Mouse (Mus musculus) layer of hippocampus, postnatal 36 days (tissue): ENCODE data around the gene Drosha. TPM values are rescaled to one million over a fixed set of nuclear protein-coding genes. Genes with fewer than 3 reads are reported as not detected.
"Not testable (repeated sequence)": the region's sequence is repeated elsewhere in the genome, so short reads cannot be mapped to it uniquely, and the experiment has no call there.

ENCODE experiments used
- DNase-seq, 2 experiments: peaks; one replicate each; pipeline ENCODE4 v3.0.0; 2022
- total RNA-seq, 2 experiments: library from RNA; stranded (reverse); gene quantifications; 2 replicates each; pipeline ENCODE4 v1.2.3; 2021

Drosha gene
- 10 to 100 TPM; 84.6 to 85.6 TPM for total RNA-seq

- DNase-seq = peak; percentile 97 to 98
These were observed at the start of gene Drosha, which contains the start of gene 6030458C11Rik for GRCm38 (mm10) chr15:12824197-12824952. TSS of gene Drosha (plus strand) at chr15:12824815. TSS of gene 6030458C11Rik (minus strand) at chr15:12824649.

GRCm38 (mm10) chr15:12781296-12781695 is 43.3 kb upstream of the Drosha start:
- no peak for DNase-seq

GRCm38 (mm10) chr15:12781729-12782326 is 42.8 kb upstream of the Drosha start:
- no peak for DNase-seq

- no peak for DNase-seq
These were observed 36.1 kb upstream of the Drosha start for GRCm38 (mm10) chr15:12788536-12788935.

- DNase-seq = no peak
These were observed 35.2 kb upstream of the Drosha start for GRCm38 (mm10) chr15:12789406-12789867.

- DNase-seq = no peak
These were observed 30.3 kb upstream of the Drosha start for GRCm38 (mm10) chr15:12794311-12794710.

GRCm38 (mm10) chr15:12795457-12795894 is 29.1 kb upstream of the Drosha start:
- DNase-seq = peak in 1 of 2 experiments; percentile 26

- no peak for DNase-seq
These were observed 28.6 kb upstream of the Drosha start for GRCm38 (mm10) chr15:12795909-12796470.

GRCm38 (mm10) chr15:12798043-12798442 is 26.6 kb upstream of the Drosha start:
- no peak for DNase-seq

GRCm38 (mm10) chr15:12800405-12801141 is 24.0 kb upstream of the Drosha start:
- no peak for DNase-seq

GRCm38 (mm10) chr15:12801142-12801506 is 23.5 kb upstream of the Drosha start:
- DNase-seq = not testable (repeated sequence)

GRCm38 (mm10) chr15:12805071-12805470 is 19.5 kb upstream of the Drosha start:
- no peak for DNase-seq

- no peak for DNase-seq
These were observed 17.5 kb upstream of the Drosha start for GRCm38 (mm10) chr15:12807088-12807487.

GRCm38 (mm10) chr15:12809305-12809704 is 15.3 kb upstream of the Drosha start:
- no peak for DNase-seq

- no peak for DNase-seq
These were observed 12.0 kb upstream of the Drosha start for GRCm38 (mm10) chr15:12812646-12813045.

GRCm38 (mm10) chr15:12817592-12817991 is 7.0 kb upstream of the Drosha start:
- DNase-seq = no peak

GRCm38 (mm10) chr15:12822416-12823395 is 1.9 kb upstream of the Drosha start:
- no peak for DNase-seq

- DNase-seq = no peak
These were observed 1.0 kb upstream of the Drosha start for GRCm38 (mm10) chr15:12823455-12824119.

- DNase-seq = no peak
These were observed 350 bp downstream of the Drosha start for GRCm38 (mm10) chr15:12824965-12825364.

GRCm38 (mm10) chr15:12825408-12825807 is 793 bp downstream of the Drosha start:
- no peak for DNase-seq

- DNase-seq = no peak
These were observed 5.3 kb downstream of the Drosha start for GRCm38 (mm10) chr15:12829878-12830277.
